Mouse (Mus musculus): ENCODE data around the gene Ear10. TPM values are rescaled to one million over a fixed set of nuclear protein-coding genes. Genes with fewer than 3 reads are reported as not detected.
"Not testable (repeated sequence)": the region's sequence is repeated elsewhere in the genome, so short reads cannot be mapped to it uniquely, and the experiment has no call there.

The Ear10 gene
- polyA plus RNA-seq, 1 experiment from 2014 or later = not detected

- H3K27ac ChIP-seq; H3K9me3 ChIP-seq; H3K36me3 ChIP-seq; H3K9ac ChIP-seq; H3K4me1 ChIP-seq; H3K27me3 ChIP-seq (replicated peaks); H3K4me2 ChIP-seq; ATAC-seq (ENCODE audit: insufficient read depth, low FRiP score, low read depth); H3K4me3 ChIP-seq (replicated peaks): not testable (repeated sequence)
- WGBS = 89% methylated on average over 5 of the region's 5 CpGs
Measured at GRCm38 (mm10) chr14:43879966-43880545, 43.3 kb downstream of the Ear10 start.

GRCm38 (mm10) chr14:43877789-43878188 lies 45.6 kb downstream of the Ear10 start:
- H3K9me3 ChIP-seq; H3K27ac ChIP-seq; H3K36me3 ChIP-seq; H3K4me3 ChIP-seq (replicated peaks); H3K4me1 ChIP-seq; H3K27me3 ChIP-seq (replicated peaks); ATAC-seq (ENCODE audit: insufficient read depth, low FRiP score, low read depth); H3K4me2 ChIP-seq; H3K9ac ChIP-seq: not testable (repeated sequence)
- WGBS = 76% methylated on average over 1 of the region's 2 CpGs

- not testable (repeated sequence) for H3K27ac ChIP-seq; H3K27me3 ChIP-seq (replicated peaks); H3K9me3 ChIP-seq; H3K4me2 ChIP-seq; H3K4me1 ChIP-seq; H3K36me3 ChIP-seq; H3K9ac ChIP-seq; H3K4me3 ChIP-seq (replicated peaks); ATAC-seq (ENCODE audit: insufficient read depth, low FRiP score, low read depth)
- 89% methylated on average over 3 of the region's 3 CpGs for WGBS
Measured at GRCm38 (mm10) chr14:43875417-43875816, 47.9 kb downstream of the Ear10 start, which contains the start of gene Ear1. TSS of gene Ear1 (minus strand) at chr14:43875517.

GRCm38 (mm10) chr14:43874862-43875261 lies 48.5 kb downstream of the Ear10 start:
- not testable (repeated sequence) for H3K4me1 ChIP-seq; H3K4me3 ChIP-seq (replicated peaks); ATAC-seq (ENCODE audit: insufficient read depth, low FRiP score, low read depth); H3K27ac ChIP-seq; H3K36me3 ChIP-seq; H3K4me2 ChIP-seq; H3K9ac ChIP-seq; H3K27me3 ChIP-seq (replicated peaks); H3K9me3 ChIP-seq
- WGBS = 73% methylated on average over 3 of the region's 3 CpGs

Other genes with a start within 250 kb of the Ear10 start
- not detected in 2 replicates for gene Gm8165, start 246.4 kb downstream of the Ear10 start, polyA plus RNA-seq (2015; fragmentation: Nextera tagmentation; extraction: Ambion mirVana)
- gene Gm7324, start 225.7 kb downstream of the Ear10 start, polyA plus RNA-seq (2015; fragmentation: Nextera tagmentation; extraction: Ambion mirVana) = 0.73 and 1.6 TPM in 2 replicates
- not detected in 2 replicates for gene Gm16506, start 196.1 kb downstream of the Ear10 start, polyA plus RNA-seq (2015; fragmentation: Nextera tagmentation; extraction: Ambion mirVana)
- not detected in 2 replicates for gene Gm6526, start 175.7 kb downstream of the Ear10 start, polyA plus RNA-seq (2015; fragmentation: Nextera tagmentation; extraction: Ambion mirVana)
- not detected in 2 replicates for gene Gm8180, start 138.8 kb downstream of the Ear10 start, polyA plus RNA-seq (2015; fragmentation: Nextera tagmentation; extraction: Ambion mirVana)
- 0.84 and 1.5 TPM in 2 replicates for gene Ear1, start 48.0 kb downstream of the Ear10 start, polyA plus RNA-seq (2015; fragmentation: Nextera tagmentation; extraction: Ambion mirVana)
- gene Gm8113, start 1.8 kb upstream of the Ear10 start, polyA plus RNA-seq (2015; fragmentation: Nextera tagmentation; extraction: Ambion mirVana) = 12.5 and 14.2 TPM in 2 replicates
- not detected in 2 replicates for gene Ang5, start 33.5 kb upstream of the Ear10 start, polyA plus RNA-seq (2015; fragmentation: Nextera tagmentation; extraction: Ambion mirVana)
- gene Ang6, start 78.7 kb upstream of the Ear10 start, polyA plus RNA-seq (2015; fragmentation: Nextera tagmentation; extraction: Ambion mirVana) = not detected in 2 replicates
- 1.5 and 2.1 TPM in 2 replicates for gene Ear2, start 179.1 kb upstream of the Ear10 start, polyA plus RNA-seq (2015; fragmentation: Nextera tagmentation; extraction: Ambion mirVana)
- not detected in 2 replicates for gene Gm3327, start 200.3 kb upstream of the Ear10 start, polyA plus RNA-seq (2015; fragmentation: Nextera tagmentation; extraction: Ambion mirVana)